Mouse (Mus musculus) bone marrow macrophage, adult 2 months (primary cell): Measurements from ENCODE around the gene Rpl6.

Experiments used
- CTCF ChIP-seq: IDR thresholded peaks from 2 replicates; pipeline ENCODE4 v1.5.1; 2012; ENCODE audit warnings: low read depth, mild to moderate bottlenecking, low read length, moderate library complexity
- POLR2A ChIP-seq: IDR thresholded peaks from 2 replicates; pipeline ENCODE4 v1.6.1; 2012; ENCODE audit warnings: mild to moderate bottlenecking, low read depth, low read length, borderline replicate concordance

GRCm38 (mm10) chr5:121230811-121231210 lies 26.5 kb downstream of the Rpl6 start:
- no peak for TF ChIP-seq CTCF
- TF ChIP-seq POLR2A = no peak
